Mouse (Mus musculus) hindbrain, embryonic 16.5 days (tissue): ENCODE results near the gene Rbbp4. TPM values are rescaled to one million over a fixed set of nuclear protein-coding genes. Genes with fewer than 3 reads are reported as not detected.

Experiments
- ATAC-seq: fragments of 200-750 bp; cut with Nextera tagmentation; 2 replicates; pipeline ENCODE4 v1.8.0; 2017; ENCODE audit warnings: moderate TSS enrichment, moderate library complexity
- H3K27ac ChIP-seq: fragments of 300-500 bp; sonication (generic); 2 replicates; pipeline ENCODE4 v1.5.1; 2014; ENCODE audit warnings: low read depth, mild to moderate bottlenecking, control low read depth, low read length, moderate library complexity
- H3K27me3 ChIP-seq: fragments of 300-500 bp; sonication (generic); replicated peaks from 2 replicates; pipeline ENCODE4 v1.6.1; 2014; ENCODE audit warnings: low read length; ENCODE audit not compliant: control insufficient read depth, insufficient read depth
- H3K36me3 ChIP-seq: fragments of 300-500 bp; sonication (generic); 2 replicates; pipeline ENCODE4 v1.6.1; 2014; ENCODE audit warnings: mild to moderate bottlenecking, low read length, moderate library complexity, mixed read lengths; ENCODE audit not compliant: control insufficient read depth, insufficient read depth
- H3K4me1 ChIP-seq: fragments of 300-500 bp; sonication (generic); 2 replicates; pipeline ENCODE4 v1.6.1; 2014; ENCODE audit warnings: low read depth, low read length; ENCODE audit not compliant: control insufficient read depth, insufficient read depth
- H3K4me2 ChIP-seq: fragments of 300-500 bp; sonication (generic); 2 replicates; pipeline ENCODE4 v1.6.1; 2014; ENCODE audit warnings: mild to moderate bottlenecking, low read length, control low read depth, moderate library complexity
- H3K4me3 ChIP-seq: fragments of 300-500 bp; sonication (generic); 2 replicates; pipeline ENCODE4 v1.5.1; 2014; ENCODE audit warnings: mild to moderate bottlenecking, low read length, control low read depth, moderate library complexity
- H3K9ac ChIP-seq: fragments of 300-500 bp; sonication (generic); 2 replicates; pipeline ENCODE4 v1.6.1; 2014; ENCODE audit warnings: low read depth, mild to moderate bottlenecking, control low read depth, low read length, moderate library complexity
- H3K9me3 ChIP-seq: fragments of 300-500 bp; sonication (generic); 2 replicates; pipeline ENCODE4 v1.6.1; 2014; ENCODE audit warnings: mild to moderate bottlenecking, low read length, moderate library complexity; ENCODE audit not compliant: control insufficient read depth
- WGBS: fragments of 180-500 bp; shearing (Covaris S2); extraction: QIAGEN DNeasy Blood & Tissue Kit; methylation state at CpG from one replicate; pipeline ENCODE4 v1.1.7; 2014; 5-methylcytosine and 5-hydroxymethylcytosine counted together
- microRNA-seq: library from miRNA; unstranded; fragments of <30 nt; microRNA quantifications from one replicate; pipeline ENCODE4, GENCODE M21; 2017
- polyA plus RNA-seq: library from polyadenylated mRNA; unstranded; fragments of >200 nt; fragmentation: Nextera tagmentation; extraction: Ambion mirVana; gene quantifications from 2 replicates; pipeline ENCODE4 v1.2.1, GENCODE M21; 2015

The Rbbp4 gene
- polyA plus RNA-seq, 1 experiment from 2014 or later: 242 TPM

DNA sequence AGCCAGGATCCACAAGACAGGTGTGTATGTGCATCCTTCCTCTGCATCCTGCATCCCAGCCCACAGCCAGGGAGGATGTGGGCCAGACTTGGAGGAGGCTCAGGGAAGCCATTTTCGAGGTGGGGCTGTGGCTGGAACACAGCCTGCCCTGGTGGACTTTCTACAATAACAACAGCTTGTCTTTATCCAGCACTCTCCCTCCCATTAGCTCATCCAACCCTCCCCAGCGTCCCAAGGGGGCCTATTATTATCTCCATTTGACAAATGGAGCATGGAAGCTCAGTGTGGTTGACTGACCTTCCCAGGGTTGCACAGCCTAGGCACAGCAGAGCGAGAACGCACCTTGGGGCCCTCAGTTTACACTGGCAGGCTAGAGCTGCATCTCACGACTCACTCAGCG is 74.5 kb downstream of the Rbbp4 start:
- Histone ChIP-seq H3K9me3 (no peaks in the 10 kb centered on the region), H3K9ac (no peak overlapping the region), H3K27me3 (no peaks in the 10 kb centered on the region), H3K4me3 (no peak overlapping the region), H3K4me2 (no peak overlapping the region), H3K4me1 (peaks cover 4% of the 10 kb centered on the region), H3K36me3 (no peaks in the 10 kb centered on the region), H3K27ac (no peak overlapping the region)
- ATAC-seq: no peak
- WGBS: 17% methylated on average over 6 of the region's 6 CpGs

GRCm38 (mm10) chr4:129259101-129259500 is 76.1 kb downstream of the Rbbp4 start:
- H3K4me1 ChIP-seq: peaks cover 4% of the 10 kb centered on the region
- no peaks in the 10 kb centered on the region for H3K9me3 ChIP-seq
- no peak overlapping the region for H3K27ac ChIP-seq
- no peak overlapping the region for H3K4me2 ChIP-seq
- H3K36me3 ChIP-seq: no peaks in the 10 kb centered on the region
- H3K9ac ChIP-seq: no peak overlapping the region
- H3K27me3 ChIP-seq: no peaks in the 10 kb centered on the region
- WGBS: 59% methylated on average over 4 of the region's 4 CpGs
- no peak for ATAC-seq
- no peak overlapping the region for H3K4me3 ChIP-seq

Small RNA genes within 50 kb of the gene (microRNA-seq; reads per million reads assigned to microRNA genes)
- gene Gm22994: not detected

Other genes with a start within 250 kb of the Rbbp4 start
- 0.16 and 0.20 TPM in 2 replicates for gene Tmem54, start 229.8 kb downstream of the Rbbp4 start, polyA plus RNA-seq
- gene Hpca, start 213.3 kb downstream of the Rbbp4 start, polyA plus RNA-seq: 168 and 199 TPM in 2 replicates
- gene Fndc5, start 198.4 kb downstream of the Rbbp4 start, polyA plus RNA-seq: 10.7 and 11.6 TPM in 2 replicates
- 19.1 and 21.6 TPM in 2 replicates for gene S100pbp, start 145.6 kb downstream of the Rbbp4 start, polyA plus RNA-seq
- gene Yars, start 145.6 kb downstream of the Rbbp4 start, polyA plus RNA-seq: 108 and 112 TPM in 2 replicates
- 7.0 and 10.8 TPM in 2 replicates for gene C77080, start 74.0 kb downstream of the Rbbp4 start, polyA plus RNA-seq
- gene Sync, start 47.8 kb downstream of the Rbbp4 start, polyA plus RNA-seq: 1.7 and 1.9 TPM in 2 replicates
- gene Zbtb8os, start 325 bp upstream of the Rbbp4 start, polyA plus RNA-seq: 15.1 and 21.3 TPM in 2 replicates
- gene Zbtb8a, start 42.7 kb upstream of the Rbbp4 start, polyA plus RNA-seq: 21.7 and 22.0 TPM in 2 replicates
- gene Zbtb8b, start 105.5 kb upstream of the Rbbp4 start, polyA plus RNA-seq: 18.0 and 19.2 TPM in 2 replicates
- gene Bsdc1, start 126.2 kb upstream of the Rbbp4 start, polyA plus RNA-seq: 34.6 and 37.4 TPM in 2 replicates
- 0.72 and 0.79 TPM in 2 replicates for gene Tssk3, start 155.7 kb upstream of the Rbbp4 start, polyA plus RNA-seq
- 0.81 and 1.4 TPM in 2 replicates for gene Fam229a, start 155.8 kb upstream of the Rbbp4 start, polyA plus RNA-seq
- 1,546 and 1,575 TPM in 2 replicates for gene Marcksl1, start 178.2 kb upstream of the Rbbp4 start, polyA plus RNA-seq
- 80.5 and 90.0 TPM in 2 replicates for gene Hdac1, start 207.3 kb upstream of the Rbbp4 start, polyA plus RNA-seq
- 13.5 and 13.9 TPM in 2 replicates for gene Lck, start 238.3 kb upstream of the Rbbp4 start, polyA plus RNA-seq
- 0.35 and 0.58 TPM in 2 replicates for gene Fam167b, start 243.2 kb upstream of the Rbbp4 start, polyA plus RNA-seq